Mouse (Mus musculus) 3134 (cell line): ENCODE data around the gene Syn3.
A peak's percentile ranks its signal among the peaks of the same experiment; 100 is the strongest.

Source experiments
- DNase-seq: peaks from one replicate; pipeline ENCODE4 v3.0.0-alpha.2; 2011; ENCODE audit warnings: low spot score; ENCODE audit not compliant: insufficient read length; ENCODE audit errors: extremely low read depth

Gene Syn3

DNA sequence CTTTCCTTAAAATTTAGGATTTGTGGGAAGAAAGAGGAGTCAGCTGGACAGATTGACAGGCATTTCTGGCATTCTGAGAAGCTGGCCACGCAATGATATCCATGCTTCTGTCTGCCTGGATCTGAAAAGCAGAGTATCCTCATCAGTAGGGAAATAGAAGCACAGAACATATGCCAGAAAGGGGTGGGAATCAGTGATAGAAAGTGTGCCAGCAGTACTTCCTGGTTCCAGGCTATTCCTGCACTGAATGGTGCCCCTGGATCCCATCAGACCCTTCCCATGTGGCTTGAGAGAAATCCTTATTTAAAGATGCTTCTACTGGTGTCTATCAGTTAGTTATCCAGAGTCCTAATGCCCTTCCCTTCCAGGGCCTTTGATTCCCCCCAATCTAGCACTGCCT is 249.4 kb downstream of the Syn3 start:
- no peak for DNase-seq

GRCm38 (mm10) chr10:86248807-86249206 is 249.9 kb downstream of the Syn3 start:
- DNase-seq: no peak

DNA sequence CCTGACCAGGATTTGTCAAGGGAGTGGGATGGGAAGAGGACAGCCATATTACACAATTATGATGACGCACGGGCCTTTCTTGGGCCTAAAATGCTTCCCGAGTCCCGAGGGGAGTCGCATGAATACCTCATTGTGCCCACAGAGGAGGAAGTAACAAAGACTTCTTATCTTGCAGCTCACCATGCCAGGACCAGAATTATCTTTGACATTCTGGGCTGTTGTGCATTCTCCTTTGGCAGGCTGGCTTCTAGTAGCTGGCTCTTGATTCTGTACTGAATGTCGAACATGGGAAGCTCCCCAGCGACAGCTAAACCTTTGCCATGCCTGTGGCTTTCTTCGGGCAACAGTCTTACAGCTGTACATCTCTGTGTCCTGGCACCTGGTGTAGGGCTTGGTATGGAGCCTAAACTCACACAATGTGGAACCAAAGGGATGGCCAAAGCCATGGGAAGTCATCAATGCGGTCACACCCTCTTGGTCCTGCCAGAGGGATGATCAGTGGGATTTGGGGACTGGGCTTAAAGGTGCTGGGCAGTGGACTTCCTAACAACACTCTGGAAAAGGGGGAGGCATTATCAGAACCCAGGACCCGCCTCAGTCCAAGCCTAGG is 250.5 kb downstream of the Syn3 start:
- no peak for DNase-seq

GRCm38 (mm10) chr10:86245396-86245795 is 253.3 kb downstream of the Syn3 start:
- DNase-seq: no peak

DNA sequence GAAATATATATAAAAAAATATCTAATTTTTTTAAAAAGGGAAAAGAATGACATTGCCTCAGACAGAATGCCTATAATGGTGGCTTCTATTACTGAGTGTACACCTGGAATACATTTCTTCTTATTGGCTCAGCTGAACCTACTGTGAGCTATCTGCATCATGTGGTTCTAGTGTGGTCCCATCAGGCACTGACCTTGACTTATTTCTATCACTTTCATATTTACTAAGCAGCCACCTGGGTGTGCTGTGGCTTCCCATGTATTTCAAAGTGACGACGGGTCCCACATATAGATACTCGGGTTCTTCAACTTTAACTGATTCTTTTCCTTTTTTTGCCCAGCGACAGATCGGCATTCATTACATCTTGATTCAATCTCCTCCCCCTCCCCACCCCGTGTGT is 255.2 kb downstream of the Syn3 start:
- no peak for DNase-seq

DNA sequence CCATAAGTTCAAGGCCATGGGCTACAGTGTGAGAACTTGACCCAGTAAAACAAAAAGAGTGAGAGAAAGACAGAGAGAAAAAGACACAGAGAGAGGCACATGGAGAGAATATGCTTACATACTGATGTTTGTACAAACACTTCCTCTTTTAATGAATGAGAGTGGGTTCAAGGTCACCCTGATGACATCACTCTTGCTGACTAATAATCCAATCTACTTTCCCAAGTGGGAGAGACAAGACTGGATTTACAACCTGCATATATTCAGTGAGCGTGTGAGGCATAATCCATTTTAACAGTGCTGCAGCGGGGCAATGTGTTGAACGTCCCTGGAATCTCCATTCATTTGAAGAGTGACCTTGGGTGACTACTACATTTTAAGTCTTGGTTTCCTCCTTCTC is 256.0 kb downstream of the Syn3 start:
- DNase-seq: no peak

- no peak for DNase-seq
Measured at GRCm38 (mm10) chr10:86230006-86230405, 268.7 kb downstream of the Syn3 start.

- no peak for DNase-seq
Measured at GRCm38 (mm10) chr10:86225480-86225879, 273.2 kb downstream of the Syn3 start.

- DNase-seq: no peak
Measured at GRCm38 (mm10) chr10:86218984-86219383, 279.7 kb downstream of the Syn3 start.

GRCm38 (mm10) chr10:86216836-86217235 is 281.9 kb downstream of the Syn3 start:
- no peak for DNase-seq

DNA sequence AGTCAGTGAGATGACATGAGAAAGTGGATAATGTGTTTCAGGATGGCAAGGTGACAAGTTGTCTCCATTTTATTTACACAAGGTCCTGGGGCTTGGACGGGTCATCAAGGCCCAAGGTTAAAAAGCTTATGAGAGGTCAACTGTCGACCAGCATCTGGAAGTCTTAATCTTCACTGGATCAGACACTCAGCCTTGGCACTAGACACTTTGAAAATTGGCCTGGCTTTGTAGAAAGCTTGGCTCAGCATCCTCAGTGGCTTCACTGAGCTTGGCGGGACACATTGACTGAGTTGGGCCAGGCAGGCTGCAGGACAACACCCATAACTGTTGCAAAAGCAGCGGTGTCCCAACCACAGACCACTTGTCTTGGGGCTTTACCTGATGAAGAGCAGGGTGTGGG is 286.6 kb downstream of the Syn3 start:
- DNase-seq: no peak

GRCm38 (mm10) chr10:86203915-86204314 is 294.8 kb downstream of the Syn3 start:
- no peak for DNase-seq

- DNase-seq: no peak
Measured at GRCm38 (mm10) chr10:86203175-86203574, 295.5 kb downstream of the Syn3 start.

- DNase-seq: no peak
Measured at GRCm38 (mm10) chr10:86201826-86202225, 296.9 kb downstream of the Syn3 start.

DNA sequence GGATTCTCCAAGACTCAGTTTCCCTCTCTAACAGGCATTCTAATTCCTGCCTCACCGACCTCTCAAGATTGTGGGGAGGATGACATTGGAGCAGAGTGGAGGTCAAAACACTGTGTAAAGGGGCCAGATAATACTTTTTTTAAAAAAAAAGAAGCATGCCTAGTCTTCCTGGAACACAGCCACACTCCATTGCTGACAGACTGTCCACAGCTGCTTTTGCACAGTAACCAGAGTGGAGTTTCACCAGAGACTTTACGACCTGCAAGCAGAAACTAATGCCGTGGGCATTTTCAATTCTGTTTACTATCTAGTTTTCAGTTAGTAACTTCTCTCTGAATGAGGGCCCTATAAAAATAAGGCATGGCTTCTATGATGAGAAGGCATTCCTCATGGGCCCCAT is 297.7 kb downstream of the Syn3 start:
- DNase-seq: no peak

DNA sequence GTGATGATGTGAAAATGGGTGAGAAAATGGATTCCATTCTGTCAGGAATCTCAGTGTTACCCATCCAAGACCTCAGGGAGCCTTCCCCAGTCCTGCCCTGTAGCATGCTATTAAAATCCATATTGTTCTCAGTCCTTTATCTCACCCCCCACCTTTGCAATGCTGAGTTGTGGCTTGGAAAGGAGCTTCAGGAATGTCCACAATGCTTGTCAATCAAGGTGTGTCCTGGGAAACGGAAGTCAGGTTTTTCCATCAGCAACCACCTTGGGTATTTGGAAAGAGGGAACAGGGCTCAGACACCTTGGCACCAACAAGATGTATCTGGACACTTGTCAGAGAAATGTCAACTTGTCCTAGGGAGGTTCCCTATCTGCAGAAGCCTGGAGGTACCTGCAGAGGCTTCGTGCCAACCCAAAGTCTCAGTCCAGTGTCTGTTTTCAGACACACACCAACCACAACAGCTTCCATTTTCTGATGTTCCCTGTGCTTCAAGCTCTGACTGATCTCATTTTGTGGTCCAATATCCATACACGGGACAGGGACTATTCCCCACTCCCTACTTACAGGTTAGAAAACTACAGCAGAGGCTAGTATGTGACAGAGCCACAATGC is 302.2 kb downstream of the Syn3 start:
- DNase-seq: no peak

DNA sequence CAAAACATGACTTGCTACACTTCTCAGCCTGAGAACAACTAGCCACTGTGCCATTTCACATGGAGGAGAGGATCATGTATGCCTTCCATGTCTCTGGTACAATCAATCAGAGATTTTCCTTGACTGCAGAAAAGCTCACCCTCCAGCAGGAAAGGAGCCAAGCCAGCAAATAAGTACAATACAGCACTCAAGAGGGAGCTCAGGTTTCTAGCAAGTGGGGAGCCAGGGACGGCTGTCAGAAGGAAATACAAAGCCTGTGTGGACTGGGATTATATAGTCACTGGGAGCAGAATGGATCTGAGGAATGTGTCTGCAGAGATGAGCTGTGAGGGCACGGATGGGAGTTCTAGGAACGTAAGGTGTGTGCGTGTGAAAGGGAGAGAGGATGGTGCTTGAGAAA is 304.0 kb downstream of the Syn3 start:
- DNase-seq: no peak

DNA sequence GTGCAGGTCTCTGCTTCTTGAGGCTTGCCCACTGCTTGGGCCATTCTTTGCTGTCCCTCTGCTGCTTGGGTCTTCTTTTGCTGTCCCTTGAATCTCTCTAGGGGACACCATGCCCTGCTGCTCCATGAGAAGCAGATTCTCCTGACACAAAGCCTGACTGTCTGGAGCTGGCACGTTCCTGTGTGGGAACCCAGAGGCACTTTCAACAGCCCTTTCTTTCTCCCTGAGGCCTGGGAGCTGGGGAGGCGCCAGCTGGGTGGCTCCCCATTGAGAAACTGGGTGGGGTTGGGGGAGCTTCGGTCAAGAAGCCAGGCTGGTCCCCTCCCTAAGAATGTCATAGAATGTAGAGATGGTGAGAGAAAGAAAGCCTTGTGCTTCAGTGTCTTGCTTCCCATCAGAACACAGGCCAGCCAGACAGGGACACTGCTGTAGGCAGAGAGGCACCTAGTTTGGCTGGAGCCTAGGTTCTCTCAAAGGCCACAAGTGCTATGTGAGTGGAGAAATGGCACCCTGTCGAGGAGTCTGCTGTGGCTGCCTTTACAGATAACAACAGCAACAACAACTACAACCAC is 304.7 kb downstream of the Syn3 start:
- DNase-seq: no peak

DNA sequence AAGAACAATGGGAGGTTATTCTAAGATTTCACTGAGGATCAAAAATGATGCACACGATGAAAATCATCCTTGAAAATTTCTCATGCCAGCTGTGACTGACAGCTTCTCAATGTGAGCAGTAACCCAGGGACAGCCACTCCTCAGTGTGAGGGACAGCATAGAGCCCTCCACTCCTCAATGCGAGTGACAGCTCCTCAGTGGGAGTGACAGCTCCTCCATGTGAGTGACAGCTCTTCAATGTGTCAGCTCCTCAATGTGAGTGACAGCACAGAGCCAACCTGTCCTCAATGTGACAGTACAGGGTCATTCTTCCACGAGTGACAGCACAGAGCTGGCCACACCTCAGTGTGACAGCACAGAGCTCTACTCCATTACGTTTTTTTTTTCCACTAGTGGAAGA is 310.1 kb downstream of the Syn3 start:
- DNase-seq: no peak

DNA sequence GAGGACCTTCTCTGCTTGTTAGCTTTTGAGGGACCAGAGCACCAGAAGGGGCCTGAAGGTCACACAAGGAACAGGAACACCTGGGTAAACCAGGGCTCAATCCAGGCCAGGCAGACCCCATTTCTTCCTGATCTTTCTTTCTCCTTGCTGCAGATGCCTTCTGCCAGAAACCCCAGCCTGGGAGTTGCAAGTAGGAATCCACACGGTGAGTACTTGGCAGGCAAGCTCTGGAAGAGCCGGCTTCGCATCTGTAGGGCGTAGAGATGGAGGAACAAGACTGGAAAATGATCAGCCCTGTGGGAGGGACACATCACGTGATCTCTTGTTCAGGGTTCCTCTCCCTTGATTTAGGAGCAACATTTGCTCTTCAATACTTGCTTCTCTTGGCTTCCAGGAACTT is 310.8 kb downstream of the Syn3 start:
- DNase-seq: no peak

GRCm38 (mm10) chr10:86183148-86183885 is 315.4 kb downstream of the Syn3 start:
- peak; percentile 80 for DNase-seq
